Mouse (Mus musculus): ENCODE results near the gene Tacc3. TPM values are rescaled to one million over a fixed set of nuclear protein-coding genes. Genes with fewer than 3 reads are reported as not detected.

Tacc3 gene
- polyA plus RNA-seq, 1 experiment from 2014 or later, result 67.0 TPM

- no peak overlapping the region for H3K27ac ChIP-seq (ENCODE audit: low read depth)
- H3K4me1 ChIP-seq (ENCODE audit: insufficient read depth), result peaks cover 23% of the 10 kb centered on the region
- H3K4me2 ChIP-seq (ENCODE audit: low read depth, low read length), result peak overlapping the region; percentile 92
- 17% methylated on average over 4 of the region's 4 CpGs for WGBS (ENCODE audit: insufficient replicate concordance)
- H3K27me3 ChIP-seq (ENCODE audit: insufficient read depth, low read length), result no peaks in the 10 kb centered on the region
- no peak for ATAC-seq
- no peak overlapping the region for H3K9ac ChIP-seq (replicated peaks)
- H3K4me3 ChIP-seq (ENCODE audit: low read depth, low read length), result peak overlapping the region; percentile 68
- H3K9me3 ChIP-seq (ENCODE audit: low read length), result no peaks in the 10 kb centered on the region
- no peak for TF ChIP-seq EP300 (IDR thresholded peaks at IDR 0.05; ENCODE audit: low read depth)
- TF ChIP-seq CTCF (IDR thresholded peaks at IDR 0.05; ENCODE audit: low read depth), result no peak
- DNase-seq, result no peak
- peaks cover 3% of the 10 kb centered on the region; the same call in 1 of the 2 replicates for H3K36me3 ChIP-seq (replicated peaks; ENCODE audit: insufficient read depth, low read length)
Observed at GRCm38 (mm10) chr5:33627968-33628367, 30.0 kb upstream of the Tacc3 start.

DNA sequence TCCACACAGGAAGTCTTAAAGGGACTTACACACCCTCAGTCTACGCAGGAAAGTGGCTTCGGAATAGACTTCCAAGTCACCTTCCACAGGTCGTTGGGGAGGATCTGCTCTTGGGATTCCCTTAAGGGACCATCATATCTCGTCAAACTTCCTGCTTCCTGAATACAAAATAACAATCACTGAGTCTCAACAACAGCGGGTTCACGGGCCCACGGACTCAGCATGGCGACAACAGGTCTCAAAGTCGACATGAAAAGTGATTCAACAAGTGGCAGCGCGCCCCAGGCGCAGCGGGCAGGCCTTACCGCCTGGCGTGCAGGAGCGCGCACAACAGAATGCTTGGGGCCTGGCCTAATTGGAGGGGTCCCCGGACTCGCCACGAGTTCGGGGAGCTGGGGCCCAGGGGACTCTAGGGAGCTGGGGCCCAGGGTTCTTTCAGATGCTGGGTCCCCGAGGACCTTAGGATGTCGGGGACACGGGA is 29.1 kb upstream of the Tacc3 start:
- no peak for TF ChIP-seq CTCF (IDR thresholded peaks at IDR 0.05; ENCODE audit: low read depth)
- TF ChIP-seq EP300 (IDR thresholded peaks at IDR 0.05; ENCODE audit: low read depth), result no peak
- peak overlapping the region; percentile 92 for H3K4me2 ChIP-seq (ENCODE audit: low read depth, low read length)
- peaks cover 23% of the 10 kb centered on the region for H3K4me1 ChIP-seq (ENCODE audit: insufficient read depth)
- peak overlapping the region; percentile 88 for H3K9ac ChIP-seq (replicated peaks)
- H3K9me3 ChIP-seq (ENCODE audit: low read length), result no peaks in the 10 kb centered on the region
- WGBS (ENCODE audit: insufficient replicate concordance), result under 1% methylated on average over 24 of the region's 24 CpGs
- ATAC-seq (peak; percentile 33), DNase-seq (peak; percentile 70)
- peak overlapping the region; percentile 85 for H3K27ac ChIP-seq (ENCODE audit: low read depth)
- H3K27me3 ChIP-seq (ENCODE audit: insufficient read depth, low read length), result no peaks in the 10 kb centered on the region
- H3K4me3 ChIP-seq (ENCODE audit: low read depth, low read length), result peak overlapping the region; percentile 68
- no peaks in the 10 kb centered on the region for H3K36me3 ChIP-seq (replicated peaks; ENCODE audit: insufficient read depth, low read length)

- TF ChIP-seq CTCF (IDR thresholded peaks at IDR 0.05; ENCODE audit: low read depth), result peak; percentile 36
- no peak for TF ChIP-seq EP300 (IDR thresholded peaks at IDR 0.05; ENCODE audit: low read depth)
- DNase-seq, result peak; percentile 100
- Histone ChIP-seq H3K9ac (replicated peaks) (peak within 1 kb of the TSS; percentile 88), H3K27ac (ENCODE audit: low read depth) (peak within 1 kb of the TSS; percentile 85), H3K27me3 (ENCODE audit: insufficient read depth, low read length) (no peaks in the 10 kb centered on the region), H3K4me1 (ENCODE audit: insufficient read depth) (peaks cover 23% of the 10 kb centered on the region), H3K4me3 (ENCODE audit: low read depth, low read length) (peak within 1 kb of the TSS; percentile 68), H3K9me3 (ENCODE audit: low read length) (no peaks in the 10 kb centered on the region), H3K36me3 (replicated peaks; ENCODE audit: insufficient read depth, low read length) (no peaks in the 10 kb centered on the region), H3K4me2 (ENCODE audit: low read depth, low read length) (peak within 1 kb of the TSS; percentile 92)
- 2% methylated on average over 80 of the region's 99 CpGs for WGBS (ENCODE audit: insufficient replicate concordance)
- peak; percentile 96 for ATAC-seq
Observed at GRCm38 (mm10) chr5:33629301-33629987, 28.5 kb upstream of the Tacc3 start, which contains the start of the genes Fam53a and Gm9903. Gene Fam53a, minus strand, starts transcription at chr5:33629635. Gene Gm9903, plus strand, starts transcription at chr5:33629925.

DNA sequence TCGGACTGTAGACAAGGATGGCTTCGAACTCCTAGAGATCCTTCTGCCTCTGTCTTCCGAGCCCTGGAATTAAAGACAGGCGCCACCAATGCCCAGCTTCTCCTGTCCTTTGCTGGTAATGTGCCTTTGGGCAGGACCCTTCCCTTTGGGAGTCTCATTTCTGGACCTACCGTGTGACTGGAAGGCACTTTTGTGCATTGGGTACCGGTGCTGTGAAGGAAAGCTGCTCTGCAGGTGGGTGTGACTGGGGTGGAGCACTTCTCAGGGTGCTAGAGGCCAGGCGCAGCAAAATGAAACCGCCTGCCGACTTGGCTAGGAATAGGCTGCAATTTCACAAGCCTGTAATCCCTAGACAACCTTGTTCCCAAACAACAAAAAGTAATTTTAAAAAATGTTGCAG is 27.9 kb upstream of the Tacc3 start:
- H3K9me3 ChIP-seq (ENCODE audit: low read length), result no peaks in the 10 kb centered on the region
- peak; percentile 59 for DNase-seq
- TF ChIP-seq CTCF (IDR thresholded peaks at IDR 0.05; ENCODE audit: low read depth) (0 out of 2 replicates have a peak, but pooled peaks have one; percentile 12), EP300 (IDR thresholded peaks at IDR 0.05; ENCODE audit: low read depth) (no peak)
- H3K4me2 ChIP-seq (ENCODE audit: low read depth, low read length), result peak overlapping the region; percentile 92
- H3K4me3 ChIP-seq (ENCODE audit: low read depth, low read length), result peak overlapping the region; percentile 68
- H3K36me3 ChIP-seq (replicated peaks; ENCODE audit: insufficient read depth, low read length), result no peaks in the 10 kb centered on the region
- no peaks in the 10 kb centered on the region for H3K27me3 ChIP-seq (ENCODE audit: insufficient read depth, low read length)
- H3K4me1 ChIP-seq (ENCODE audit: insufficient read depth), result peaks cover 23% of the 10 kb centered on the region
- H3K9ac ChIP-seq (replicated peaks), result peak overlapping the region; percentile 59
- ATAC-seq, result peak; percentile 37
- peak overlapping the region; percentile 75 for H3K27ac ChIP-seq (ENCODE audit: low read depth)
- 2% methylated on average over 9 of the region's 9 CpGs for WGBS (ENCODE audit: insufficient replicate concordance)

- peak overlapping the region; percentile 59 for H3K9ac ChIP-seq (replicated peaks)
- H3K9me3 ChIP-seq (ENCODE audit: low read length), result no peaks in the 10 kb centered on the region
- H3K4me3 ChIP-seq (ENCODE audit: low read depth, low read length), result peak overlapping the region; percentile 68
- no peaks in the 10 kb centered on the region for H3K27me3 ChIP-seq (ENCODE audit: insufficient read depth, low read length)
- peaks cover 23% of the 10 kb centered on the region for H3K4me1 ChIP-seq (ENCODE audit: insufficient read depth)
- no peaks in the 10 kb centered on the region for H3K36me3 ChIP-seq (replicated peaks; ENCODE audit: insufficient read depth, low read length)
- peak overlapping the region; percentile 75 for H3K27ac ChIP-seq (ENCODE audit: low read depth)
- TF ChIP-seq EP300 (IDR thresholded peaks at IDR 0.05; ENCODE audit: low read depth), result no peak
- no peak for TF ChIP-seq CTCF (IDR thresholded peaks at IDR 0.05; ENCODE audit: low read depth)
- DNase-seq, result no peak
- WGBS (ENCODE audit: insufficient replicate concordance), result 55% methylated on average over 4 of the region's 4 CpGs
- no peak for ATAC-seq
- peak overlapping the region; percentile 92 for H3K4me2 ChIP-seq (ENCODE audit: low read depth, low read length)
Observed at GRCm38 (mm10) chr5:33630615-33631014, 27.3 kb upstream of the Tacc3 start.

DNA sequence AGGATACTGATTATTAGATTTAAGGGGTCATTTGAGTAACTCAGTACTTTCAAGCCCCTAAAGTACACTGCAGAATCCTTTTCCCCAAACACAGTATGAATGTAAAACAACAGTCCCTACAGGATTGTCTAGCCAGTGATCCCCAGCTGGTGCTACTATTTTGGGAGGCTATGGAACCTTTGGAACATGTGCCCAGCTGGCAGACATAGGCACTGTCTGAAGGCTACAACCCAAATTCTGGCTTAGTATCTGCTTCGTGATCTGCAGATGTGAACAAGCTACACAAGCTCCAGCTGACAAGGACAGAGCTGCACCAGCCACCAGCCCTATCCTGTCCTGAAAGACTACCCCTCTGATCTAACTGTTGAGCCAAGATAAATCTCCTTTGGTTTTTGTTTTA is 25.4 kb upstream of the Tacc3 start:
- no peak overlapping the region for H3K9ac ChIP-seq (replicated peaks)
- DNase-seq (no peak), ATAC-seq (no peak)
- TF ChIP-seq EP300 (IDR thresholded peaks at IDR 0.05; ENCODE audit: low read depth) (no peak), CTCF (IDR thresholded peaks at IDR 0.05; ENCODE audit: low read depth) (no peak)
- no peaks in the 10 kb centered on the region for H3K9me3 ChIP-seq (ENCODE audit: low read length)
- H3K27me3 ChIP-seq (ENCODE audit: insufficient read depth, low read length), result no peaks in the 10 kb centered on the region
- no peak overlapping the region for H3K4me3 ChIP-seq (ENCODE audit: low read depth, low read length)
- peaks cover 6% of the 10 kb centered on the region for H3K36me3 ChIP-seq (replicated peaks; ENCODE audit: insufficient read depth, low read length)
- H3K4me1 ChIP-seq (ENCODE audit: insufficient read depth), result peaks cover 20% of the 10 kb centered on the region
- no peak overlapping the region for H3K4me2 ChIP-seq (ENCODE audit: low read depth, low read length)
- H3K27ac ChIP-seq (ENCODE audit: low read depth), result no peak overlapping the region
- 74% methylated on average over 1 of the region's 1 CpGs for WGBS (ENCODE audit: insufficient replicate concordance)

Measured in liver, postnatal 0 days (tissue).